Mouse (Mus musculus) midbrain, embryonic 16.5 days (tissue): ENCODE measurements around the gene Adcy10. TPM values are rescaled to one million over a fixed set of nuclear protein-coding genes. Genes with fewer than 3 reads are reported as not detected.

Experiments
- ATAC-seq: fragments of 200-750 bp; cut with Nextera tagmentation; 2 replicates; pipeline ENCODE4 v1.8.0; 2017; ENCODE audit warnings: moderate TSS enrichment
- H3K27ac ChIP-seq: fragments of 300-500 bp; sonication (generic); 2 replicates; pipeline ENCODE4 v1.5.1; 2014; ENCODE audit warnings: mild to moderate bottlenecking, low read length, mixed read lengths
- H3K27me3 ChIP-seq: fragments of 300-500 bp; sonication (generic); 2 replicates; pipeline ENCODE4 v1.6.1; 2014; ENCODE audit warnings: low read depth, low read length, mixed read lengths; ENCODE audit not compliant: control insufficient read depth, insufficient read depth
- H3K36me3 ChIP-seq: fragments of 300-500 bp; sonication (generic); 2 replicates; pipeline ENCODE4 v1.6.1; 2014; ENCODE audit warnings: mild to moderate bottlenecking, low read length, moderate library complexity, mixed read lengths; ENCODE audit not compliant: control insufficient read depth, insufficient read depth
- H3K4me1 ChIP-seq: fragments of 300-500 bp; sonication (generic); 2 replicates; pipeline ENCODE4 v1.6.1; 2014; ENCODE audit warnings: mild to moderate bottlenecking, low read length, mixed read lengths; ENCODE audit not compliant: control insufficient read depth, insufficient read depth
- H3K4me2 ChIP-seq: fragments of 300-500 bp; sonication (generic); 2 replicates; pipeline ENCODE4 v1.6.1; 2014; ENCODE audit warnings: mild to moderate bottlenecking, low read length, mixed read lengths
- H3K4me3 ChIP-seq: fragments of 300-500 bp; sonication (generic); 2 replicates; pipeline ENCODE4 v1.5.1; 2014; ENCODE audit warnings: low read depth, mild to moderate bottlenecking, low read length, moderate library complexity, mixed read lengths
- H3K9ac ChIP-seq: fragments of 300-500 bp; sonication (generic); 2 replicates; pipeline ENCODE4 v1.6.1; 2014; ENCODE audit warnings: low read depth, low read length, mixed read lengths
- H3K9me3 ChIP-seq: fragments of 300-500 bp; sonication (generic); replicated peaks from 2 replicates; pipeline ENCODE4 v1.6.1; 2014; ENCODE audit warnings: mild to moderate bottlenecking, low read length, mixed read lengths; ENCODE audit not compliant: control insufficient read depth, poor library complexity, severe bottlenecking
- WGBS: fragments of 180-500 bp; shearing (Covaris S2); extraction: QIAGEN DNeasy Blood & Tissue Kit; methylation state at CpG from one replicate; pipeline ENCODE4 v1.1.7; 2014; 5-methylcytosine and 5-hydroxymethylcytosine counted together
- polyA plus RNA-seq: library from polyadenylated mRNA; unstranded; fragments of >200 nt; fragmentation: Nextera tagmentation; extraction: Ambion mirVana; gene quantifications from 2 replicates; pipeline ENCODE4 v1.2.1, GENCODE M21; 2015

The Adcy10 gene
- polyA plus RNA-seq, 1 experiment from 2014 or later = 0.40 TPM

DNA sequence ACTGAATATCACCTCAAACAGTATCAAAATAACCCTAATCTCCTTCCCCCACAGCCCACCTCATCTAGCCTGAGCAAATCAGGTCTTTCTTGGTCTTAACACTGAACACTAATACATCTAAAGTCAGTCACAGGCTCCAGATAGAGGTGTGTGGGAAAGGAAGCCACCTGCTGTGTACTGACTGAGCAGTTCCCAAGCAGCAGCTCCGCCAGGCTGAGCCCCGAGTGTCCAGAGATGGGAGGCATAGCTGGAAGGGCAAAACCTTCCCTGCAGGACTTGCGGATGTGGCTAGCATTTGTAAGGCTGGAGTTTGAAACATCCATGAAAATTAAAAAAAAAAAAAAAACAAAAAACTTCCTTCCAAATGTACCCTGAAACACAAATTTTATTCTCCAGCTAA lies 120.1 kb downstream of the Adcy10 start:
- no peak overlapping the region for H3K27ac ChIP-seq
- H3K36me3 ChIP-seq = peaks cover 31% of the 10 kb centered on the region
- no peaks in the 10 kb centered on the region for H3K9me3 ChIP-seq
- 92% methylated on average over 3 of the region's 3 CpGs for WGBS
- no peak overlapping the region for H3K4me3 ChIP-seq
- H3K27me3 ChIP-seq = no peaks in the 10 kb centered on the region
- H3K4me1 ChIP-seq = peaks cover 7% of the 10 kb centered on the region
- H3K9ac ChIP-seq = no peak overlapping the region
- no peak for ATAC-seq
- H3K4me2 ChIP-seq = no peak overlapping the region

DNA sequence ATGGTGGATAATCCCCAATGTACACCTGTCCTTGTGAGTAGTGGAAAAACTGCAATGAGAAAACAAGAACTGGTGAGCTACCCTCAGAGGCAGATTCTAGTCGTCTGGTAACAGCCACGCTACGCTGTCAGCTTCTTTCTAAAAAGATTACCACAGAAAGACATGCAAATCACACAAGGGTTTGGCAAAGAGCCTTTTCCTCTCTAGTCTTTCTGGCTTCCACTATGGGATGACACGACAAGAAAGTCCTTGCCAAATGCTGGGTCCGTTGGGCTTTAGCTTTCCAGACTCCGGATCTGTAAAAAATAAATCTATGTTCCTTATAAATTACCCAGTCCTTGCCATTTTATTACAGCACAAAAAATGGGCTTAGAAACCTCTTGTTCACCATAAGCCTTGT lies 120.8 kb downstream of the Adcy10 start:
- Histone ChIP-seq H3K9ac (no peak overlapping the region), H3K4me1 (peaks cover 13% of the 10 kb centered on the region), H3K36me3 (peaks cover 31% of the 10 kb centered on the region), H3K9me3 (no peaks in the 10 kb centered on the region), H3K27ac (no peak overlapping the region), H3K27me3 (no peaks in the 10 kb centered on the region), H3K4me2 (no peak overlapping the region), H3K4me3 (no peak overlapping the region)
- WGBS = 71% methylated on average over 6 of the region's 6 CpGs
- ATAC-seq = no peak

DNA sequence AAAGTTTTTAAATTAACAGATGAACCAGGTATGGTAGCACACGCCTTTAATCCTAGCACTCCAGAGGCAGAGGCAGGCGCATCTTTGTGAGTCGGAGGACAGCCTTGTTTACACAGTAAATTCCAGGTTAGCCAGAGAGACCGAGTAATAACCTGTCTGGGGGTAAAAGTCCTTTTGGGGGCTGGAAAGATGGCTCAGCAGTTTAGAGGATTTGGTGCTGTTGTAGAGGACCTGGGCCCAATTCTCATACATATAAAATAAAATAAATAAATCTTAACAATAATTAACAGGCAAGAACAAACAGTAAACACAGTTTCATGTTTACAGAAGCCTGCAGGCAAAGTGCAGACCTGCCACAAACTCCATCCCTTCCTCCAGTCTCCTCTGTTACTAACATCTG lies 123.9 kb downstream of the Adcy10 start:
- ATAC-seq = no peak
- no peak overlapping the region for H3K4me3 ChIP-seq
- no peak overlapping the region for H3K27ac ChIP-seq
- H3K4me1 ChIP-seq = peaks cover 16% of the 10 kb centered on the region
- H3K27me3 ChIP-seq = no peaks in the 10 kb centered on the region
- H3K9me3 ChIP-seq = no peaks in the 10 kb centered on the region
- no peak overlapping the region for H3K4me2 ChIP-seq
- peaks cover 18% of the 10 kb centered on the region for H3K36me3 ChIP-seq
- H3K9ac ChIP-seq = no peak overlapping the region
- 92% methylated on average over 4 of the region's 4 CpGs for WGBS

DNA sequence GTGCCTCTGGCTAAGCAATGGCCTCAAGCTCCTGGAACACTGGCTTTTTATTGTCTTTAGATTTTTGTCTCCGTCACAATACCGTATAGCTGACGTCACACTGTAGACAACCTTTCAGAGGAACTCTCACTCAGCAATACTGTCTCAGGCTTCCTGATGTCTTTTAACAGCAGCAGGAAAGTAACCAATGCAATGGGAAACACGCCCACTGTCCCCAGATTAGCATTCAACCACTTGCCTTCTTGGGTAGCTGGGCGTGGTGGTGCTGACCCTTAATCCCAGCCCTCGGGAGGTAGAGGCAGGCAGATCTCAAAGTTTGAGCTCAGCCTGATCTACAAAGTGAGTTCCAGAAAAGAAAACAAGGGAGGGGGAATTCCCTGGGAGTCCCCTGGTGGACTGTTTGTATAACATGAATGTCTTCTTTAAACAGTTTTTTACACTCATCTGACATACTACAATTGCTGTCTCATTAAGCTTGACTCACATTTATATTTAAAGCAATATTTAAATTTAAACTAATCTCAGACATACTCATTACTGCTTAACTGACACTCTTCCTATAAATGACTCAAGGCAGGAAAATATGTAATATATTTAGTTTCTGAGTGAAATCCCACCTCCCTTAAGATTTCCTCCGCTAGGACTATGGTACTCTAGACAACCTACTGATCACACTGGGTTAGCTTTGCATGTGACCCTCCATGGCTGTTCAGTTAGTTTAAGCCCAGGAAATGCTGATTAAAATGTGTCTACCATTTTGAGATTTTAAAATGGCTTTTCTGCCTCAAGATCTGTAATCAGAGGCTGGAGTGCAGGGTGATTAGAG lies 124.7 kb downstream of the Adcy10 start:
- ATAC-seq = peak; percentile 36; the same call in 1 of the 2 replicates
- peaks cover 12% of the 10 kb centered on the region for H3K36me3 ChIP-seq
- WGBS = 37% methylated on average over 7 of the region's 7 CpGs
- H3K4me1 ChIP-seq = peaks cover 16% of the 10 kb centered on the region
- H3K27ac ChIP-seq = peak overlapping the region; percentile 73
- H3K9me3 ChIP-seq = no peaks in the 10 kb centered on the region
- H3K4me3 ChIP-seq = no peak overlapping the region
- H3K27me3 ChIP-seq = no peaks in the 10 kb centered on the region
- no peak overlapping the region for H3K9ac ChIP-seq
- no peak overlapping the region for H3K4me2 ChIP-seq

DNA sequence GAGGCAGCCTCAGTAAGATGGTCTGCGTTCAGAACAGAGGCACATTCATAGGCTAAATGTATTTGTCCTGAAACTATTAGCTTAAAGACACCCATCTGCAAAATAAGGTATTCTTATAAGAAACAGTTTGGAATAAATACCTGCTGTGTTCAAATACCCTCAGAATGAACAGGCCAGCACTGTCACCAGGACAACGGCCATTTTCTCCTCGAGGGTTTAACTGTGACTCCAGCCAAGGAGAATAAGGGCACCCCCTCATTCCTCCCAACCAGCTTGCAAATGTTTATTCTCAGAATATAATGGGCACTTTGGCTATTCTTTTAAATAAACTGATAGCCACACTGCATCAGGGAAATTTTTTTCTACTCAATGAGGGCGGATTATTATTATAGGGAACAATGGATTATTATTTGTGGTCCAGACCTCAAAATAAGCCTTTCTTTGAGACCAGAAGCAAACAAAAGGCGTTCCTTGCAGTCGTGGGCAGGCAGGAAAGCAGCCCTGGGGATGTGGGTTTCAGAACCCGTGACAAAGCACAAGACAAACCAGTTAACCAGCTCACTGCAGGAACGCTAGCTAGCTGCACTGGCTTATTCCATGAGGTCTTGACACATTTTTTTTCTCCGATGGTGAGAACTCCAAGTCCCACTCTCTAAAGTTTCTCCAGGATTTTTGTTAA lies 125.5 kb downstream of the Adcy10 start:
- no peaks in the 10 kb centered on the region for H3K27me3 ChIP-seq
- no peak overlapping the region for H3K4me2 ChIP-seq
- WGBS = 11% methylated on average over 9 of the region's 9 CpGs
- peaks cover 11% of the 10 kb centered on the region for H3K36me3 ChIP-seq
- peak; percentile 62 for ATAC-seq
- no peaks in the 10 kb centered on the region; the same call in 1 of the 2 replicates for H3K9me3 ChIP-seq
- no peak overlapping the region for H3K9ac ChIP-seq
- H3K4me3 ChIP-seq = no peak overlapping the region
- peak overlapping the region; percentile 73 for H3K27ac ChIP-seq
- H3K4me1 ChIP-seq = peaks cover 16% of the 10 kb centered on the region

DNA sequence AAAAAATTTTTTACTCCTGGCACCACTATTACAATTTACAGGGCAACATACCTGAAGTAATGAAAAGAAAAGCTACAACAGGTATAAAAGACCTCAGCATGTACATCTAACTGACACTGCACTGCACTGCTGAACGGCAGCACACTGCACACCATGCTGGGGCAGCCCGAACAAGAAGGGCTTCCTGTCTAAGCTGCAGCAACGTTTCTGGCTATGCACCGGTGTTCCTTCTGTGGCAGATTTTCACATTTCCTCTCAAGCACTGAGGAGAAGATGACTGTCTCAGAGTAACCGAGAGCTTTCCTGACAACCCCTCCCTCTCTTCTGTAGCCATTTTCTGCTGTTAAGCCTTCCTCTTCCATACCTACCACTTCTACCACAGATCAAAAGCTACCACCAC lies 127.7 kb downstream of the Adcy10 start:
- peaks cover 26% of the 10 kb centered on the region for H3K4me1 ChIP-seq
- H3K9ac ChIP-seq = no peak overlapping the region
- no peak overlapping the region for H3K27ac ChIP-seq
- H3K9me3 ChIP-seq = no peaks in the 10 kb centered on the region; the same call in 1 of the 2 replicates
- no peak for ATAC-seq
- no peak overlapping the region for H3K4me3 ChIP-seq
- H3K36me3 ChIP-seq = peaks cover 8% of the 10 kb centered on the region
- no peaks in the 10 kb centered on the region for H3K27me3 ChIP-seq
- 71% methylated on average over 5 of the region's 5 CpGs for WGBS
- no peak overlapping the region for H3K4me2 ChIP-seq

DNA sequence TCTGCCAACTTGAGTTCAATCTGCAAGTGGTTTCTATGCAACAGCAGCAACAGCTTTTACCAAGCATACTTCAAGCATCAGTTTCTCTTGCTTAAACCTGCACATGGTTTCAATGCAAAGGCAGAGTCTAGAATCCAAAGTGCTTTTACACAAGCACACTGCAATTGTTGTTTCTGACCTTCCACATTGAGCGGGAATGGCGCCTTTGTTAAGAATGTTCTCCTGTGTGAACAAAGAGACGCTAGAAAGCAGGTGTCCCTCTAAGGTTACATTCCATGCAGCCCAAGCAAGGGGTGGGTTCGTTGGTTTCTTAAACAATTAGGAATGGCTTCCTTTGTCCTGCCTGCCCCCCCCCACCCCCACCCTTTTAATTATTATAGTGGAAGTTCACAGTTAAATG lies 128.9 kb downstream of the Adcy10 start:
- Histone ChIP-seq H3K27me3 (no peaks in the 10 kb centered on the region), H3K27ac (no peak overlapping the region), H3K9me3 (no peaks in the 10 kb centered on the region; the same call in 1 of the 2 replicates), H3K4me3 (no peak overlapping the region), H3K9ac (no peak overlapping the region), H3K36me3 (peaks cover 5% of the 10 kb centered on the region), H3K4me2 (no peak overlapping the region), H3K4me1 (peaks cover 31% of the 10 kb centered on the region)
- 87% methylated on average over 4 of the region's 4 CpGs for WGBS
- ATAC-seq = no peak

DNA sequence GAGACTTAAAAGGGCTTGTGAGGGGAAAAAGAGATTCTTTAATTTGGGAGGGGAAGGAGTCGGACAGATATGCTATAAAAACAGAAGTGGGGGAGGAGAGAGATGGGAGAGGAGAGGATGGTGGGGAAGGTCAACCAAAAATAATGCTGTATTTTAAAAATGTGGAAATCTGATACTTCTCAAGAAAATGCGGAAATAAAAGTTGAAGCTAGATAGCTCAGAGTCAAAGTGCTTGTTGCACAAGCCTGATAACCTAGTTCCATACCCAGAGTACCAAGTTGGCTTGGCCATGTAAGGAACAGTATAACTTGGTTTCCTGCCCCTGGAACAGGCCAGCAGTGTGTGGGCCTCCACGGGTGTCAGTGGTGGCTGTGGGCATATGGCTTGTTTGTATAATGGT lies 129.8 kb downstream of the Adcy10 start:
- Histone ChIP-seq H3K9ac (no peak overlapping the region), H3K27ac (no peak overlapping the region), H3K27me3 (no peaks in the 10 kb centered on the region), H3K9me3 (no peaks in the 10 kb centered on the region; the same call in 1 of the 2 replicates), H3K4me1 (peaks cover 27% of the 10 kb centered on the region), H3K36me3 (peaks cover 5% of the 10 kb centered on the region), H3K4me3 (no peak overlapping the region), H3K4me2 (no peak overlapping the region)
- no peak for ATAC-seq
- WGBS = over 99% methylated on average over 3 of the region's 3 CpGs

DNA sequence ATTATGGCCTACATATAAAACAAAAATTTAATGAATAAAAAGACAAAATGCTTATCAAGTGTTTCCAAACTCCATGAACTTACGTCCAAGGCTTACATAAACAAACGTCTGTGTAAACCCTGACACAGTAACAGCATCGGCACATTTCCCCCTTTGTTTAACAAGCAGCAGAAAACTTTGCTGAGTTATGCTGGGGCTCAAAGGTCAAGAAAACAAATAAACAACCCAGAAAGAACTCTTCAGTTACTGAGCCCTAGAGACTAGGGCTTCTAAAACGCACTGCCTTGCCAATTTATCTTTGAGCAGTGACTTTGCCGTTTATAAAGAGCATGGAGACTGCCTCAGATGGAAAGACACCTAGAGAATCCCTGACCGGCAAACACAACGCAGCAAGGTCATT lies 131.7 kb downstream of the Adcy10 start:
- peaks cover 15% of the 10 kb centered on the region for H3K4me1 ChIP-seq

More for the DNA sequence above, 131.7 kb downstream of the Adcy10 start:
- Histone ChIP-seq H3K9me3 (no peaks in the 10 kb centered on the region; the same call in 1 of the 2 replicates), H3K27me3 (no peaks in the 10 kb centered on the region), H3K36me3 (peaks cover 5% of the 10 kb centered on the region), H3K27ac (peak overlapping the region; percentile 50), H3K4me2 (peak overlapping the region; percentile 8; the same call in 1 of the 2 replicates), H3K4me3 (no peak overlapping the region), H3K9ac (no peak overlapping the region)
- no peak for ATAC-seq
- 34% methylated on average over 7 of the region's 7 CpGs for WGBS
